In the genomic region with DNA sequence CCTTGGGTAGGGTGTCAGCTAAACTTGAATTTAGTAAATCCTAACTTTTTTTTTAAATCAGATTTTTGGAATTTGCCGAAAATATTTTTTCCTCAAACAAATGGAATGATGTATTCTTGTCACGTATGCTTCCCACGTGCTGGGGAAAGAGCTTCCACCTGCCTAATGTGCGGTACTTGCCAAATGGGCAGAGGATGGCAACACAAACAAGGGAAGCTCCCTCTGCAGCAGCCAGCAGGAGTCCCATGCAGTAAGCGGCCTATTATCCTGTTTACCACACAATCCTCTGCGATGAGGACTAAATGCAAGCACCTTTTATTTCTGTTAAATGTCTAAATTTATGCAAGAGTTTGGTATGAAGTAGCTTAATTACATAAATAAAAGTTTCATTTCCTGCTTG, we compare ENCODE assay signal across 18 mouse cellular contexts.
A peak's percentile ranks its signal among the peaks of the same experiment; 100 is the strongest.
DNase-seq lines count a peak whose midpoint lies in the region; ATAC-seq and TF ChIP-seq lines count a peak whose summit lies in the region.
"Had no signal": no experiment of that assay in that cellular context is flagged by ENCODE, and none has a peak within 500 bp of the region (broad histone marks: within the 10 kb centered on the region; RNA-seq: fewer than 3 reads in every experiment).

No protein-coding gene starts in this region.

- peak; percentile 2 to 3 for DNase-seq in cerebellum, postnatal 14 days
- DNase-seq in cerebellum, postnatal 36 days: no peak
- DNase-seq in forebrain, postnatal 0 days: peak; percentile 10
- peak; percentile 16 to 74 for DNase-seq in layer of hippocampus, postnatal 14 days (ENCODE audit: low spot score in 2 of 2)
- no peak for DNase-seq in layer of hippocampus, postnatal 25 days (ENCODE audit: extremely low spot score in 1 of 2, low spot score in 1 of 2)
- DNase-seq in urinary bladder, postnatal 36 days (ENCODE audit: low spot score in 2 of 2): no peak
- DNase-seq: adrenal gland, postnatal 10 days; cerebellum, adult 2 months; cerebellum, postnatal 25 days; gastrocnemius, postnatal 10 days; heart, adult 18-20 months; heart, postnatal 14 days had no signal

- H3K4me1 ChIP-seq in forebrain, postnatal 0 days (ENCODE audit: insufficient read depth): no peaks in the 10 kb centered on the region
- no peaks in the 10 kb centered on the region for H3K4me1 ChIP-seq in forebrain, embryonic 12.5 days
- H3K4me1 ChIP-seq: embryonic facial prominence, embryonic 13.5 days; heart, embryonic 15.5 days; hindbrain, embryonic 13.5 days had no signal

- TF ChIP-seq CTCF in forebrain, postnatal 0 days (IDR thresholded peaks at IDR 0.05; ENCODE audit: low read depth): no peak

- ATAC-seq in forebrain, postnatal 0 days: no peak
- ATAC-seq in forebrain, embryonic 12.5 days (ENCODE audit: low FRiP score): no peak
- ATAC-seq: hindbrain, postnatal 0 days had no signal

- H3K36me3 ChIP-seq in forebrain, postnatal 0 days (ENCODE audit: insufficient read depth): no peaks in the 10 kb centered on the region
- no peaks in the 10 kb centered on the region for H3K36me3 ChIP-seq in forebrain, embryonic 12.5 days (replicated peaks)
- H3K36me3 ChIP-seq: embryonic facial prominence, embryonic 13.5 days; heart, embryonic 15.5 days; hindbrain, embryonic 13.5 days had no signal

- no peak overlapping the region for H3K27ac ChIP-seq in forebrain, postnatal 0 days (ENCODE audit: low read depth, low read length)
- H3K27ac ChIP-seq in forebrain, embryonic 12.5 days: no peak overlapping the region
- H3K27ac ChIP-seq: embryonic facial prominence, embryonic 13.5 days; heart, embryonic 15.5 days; hindbrain, embryonic 13.5 days; hindbrain, postnatal 0 days had no signal

- no peak overlapping the region for H3K4me2 ChIP-seq in forebrain, postnatal 0 days (ENCODE audit: low read depth)
- no peak overlapping the region for H3K4me2 ChIP-seq in forebrain, embryonic 12.5 days
- H3K4me2 ChIP-seq: embryonic facial prominence, embryonic 13.5 days; heart, embryonic 11.5 days; heart, embryonic 15.5 days; hindbrain, embryonic 13.5 days had no signal

- H3K9ac ChIP-seq in forebrain, postnatal 0 days: no peak overlapping the region
- no peak overlapping the region for H3K9ac ChIP-seq in forebrain, embryonic 12.5 days
- H3K9ac ChIP-seq: embryonic facial prominence, embryonic 13.5 days; heart, embryonic 15.5 days; hindbrain, embryonic 13.5 days had no signal

- H3K9me3 ChIP-seq in forebrain, postnatal 0 days (ENCODE audit: low read length): no peaks in the 10 kb centered on the region
- H3K9me3 ChIP-seq in forebrain, embryonic 12.5 days: no peaks in the 10 kb centered on the region
- H3K9me3 ChIP-seq: embryonic facial prominence, embryonic 13.5 days; heart, embryonic 15.5 days; hindbrain, embryonic 13.5 days had no signal

- no peaks in the 10 kb centered on the region for H3K27me3 ChIP-seq in forebrain, postnatal 0 days (ENCODE audit: insufficient read depth, low read length)
- no peaks in the 10 kb centered on the region for H3K27me3 ChIP-seq in forebrain, embryonic 12.5 days
- H3K27me3 ChIP-seq: embryonic facial prominence, embryonic 13.5 days; heart, embryonic 15.5 days; hindbrain, embryonic 13.5 days had no signal

- WGBS in forebrain, postnatal 0 days: 57% methylated on average over 6 of the region's 6 CpGs
- 83% methylated on average over 6 of the region's 6 CpGs for WGBS in forebrain, embryonic 12.5 days

- no peak overlapping the region for H3K4me3 ChIP-seq in forebrain, postnatal 0 days (ENCODE audit: low read depth, low read length)
- no peak overlapping the region for H3K4me3 ChIP-seq in forebrain, embryonic 12.5 days (replicated peaks)
- H3K4me3 ChIP-seq: embryonic facial prominence, embryonic 13.5 days; heart, embryonic 15.5 days; hindbrain, embryonic 13.5 days had no signal

Comparison
In these comparisons a context has a peak if more than half of its experiments do, and no peak if none do; other contexts are left out.
1. DNase-seq: peak in cerebellum, postnatal 14 days (2 of 2), forebrain, postnatal 0 days (single experiment) and layer of hippocampus, postnatal 14 days (2 of 2); none in cerebellum, postnatal 36 days (0 of 2), layer of hippocampus, postnatal 25 days (0 of 2) and urinary bladder, postnatal 36 days (0 of 2).